Mouse (Mus musculus): ENCODE measurements around the gene Nuak2.
"Not testable (repeated sequence)": the region's sequence is repeated elsewhere in the genome, so short reads cannot be mapped to it uniquely, and the experiment has no call there.

Nuak2 gene

DNA sequence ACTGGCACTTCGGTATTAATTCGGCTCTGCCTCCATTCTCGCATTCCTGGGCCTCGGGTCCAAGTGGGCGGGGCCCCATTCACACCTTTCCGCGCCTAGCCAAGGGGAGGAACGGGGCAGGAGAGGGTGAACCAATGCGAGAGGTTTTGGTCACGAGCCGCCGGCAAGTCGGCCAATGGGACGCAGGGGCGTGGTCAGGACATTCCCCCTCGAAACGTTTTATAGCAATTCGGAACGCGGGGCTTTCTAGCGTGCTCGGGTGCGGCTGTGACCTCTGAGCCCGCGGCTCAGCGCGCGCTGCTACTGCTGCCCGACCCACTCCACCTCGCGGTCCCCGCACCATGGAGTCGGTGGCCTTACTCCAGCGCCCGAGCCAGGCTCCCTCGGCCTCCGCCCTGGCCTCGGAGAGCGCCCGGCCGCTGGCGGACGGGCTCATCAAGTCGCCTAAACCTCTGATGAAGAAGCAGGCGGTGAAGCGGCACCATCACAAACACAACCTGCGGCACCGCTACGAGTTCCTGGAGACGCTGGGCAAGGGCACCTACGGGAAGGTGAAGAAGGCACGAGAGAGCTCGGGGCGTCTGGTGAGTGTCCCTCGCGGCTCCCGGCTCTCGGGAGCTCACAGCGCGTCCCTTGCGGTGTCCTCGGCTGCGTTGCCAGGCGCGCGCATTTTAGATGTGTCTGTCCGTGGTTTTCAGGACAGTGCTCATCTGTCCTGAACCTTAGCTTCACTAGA lies at the start of gene Nuak2:
Nuak2 (plus strand) TSS at position 238 of the 736 bp plus-strand sequence.
- DNase-seq = peak; percentile 88 to 90

DNA sequence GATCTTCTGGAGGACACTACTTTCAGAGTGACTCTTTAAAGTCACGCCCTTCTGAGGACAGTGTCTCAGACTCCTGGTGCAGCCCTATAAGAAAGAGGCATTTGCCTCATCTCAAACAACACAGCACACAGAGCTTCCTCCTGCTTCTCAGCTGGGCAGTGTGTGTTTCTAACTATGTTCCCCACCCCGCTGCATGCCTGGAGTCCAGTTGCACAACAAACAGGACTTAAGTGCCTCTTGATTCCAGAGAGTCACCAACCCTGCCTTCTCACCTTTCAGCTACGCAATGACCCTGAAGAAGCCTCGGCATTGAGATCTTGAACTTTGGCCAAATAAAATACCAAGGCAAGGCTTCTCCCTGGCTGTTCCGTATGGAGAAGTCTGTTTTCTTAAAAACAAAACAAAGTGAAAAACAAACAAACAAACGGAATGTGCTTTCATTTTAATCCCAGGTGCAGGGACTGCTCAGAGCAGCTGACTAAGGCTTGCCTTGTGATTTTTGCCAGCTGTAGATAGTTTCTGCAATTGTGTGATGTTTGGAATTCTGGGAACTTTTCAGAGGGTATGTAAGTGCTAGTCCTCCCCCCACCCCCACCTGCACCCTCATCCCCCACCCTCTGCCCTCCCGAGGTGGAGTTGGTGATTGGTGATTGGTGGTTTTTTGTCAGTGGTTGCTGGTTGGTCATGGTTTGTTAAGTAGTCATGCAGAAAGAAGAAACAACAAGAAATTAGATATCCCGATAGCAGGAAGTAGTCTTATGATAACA lies 49.0 kb upstream of the Nuak2 start:
- no peak for DNase-seq

DNA sequence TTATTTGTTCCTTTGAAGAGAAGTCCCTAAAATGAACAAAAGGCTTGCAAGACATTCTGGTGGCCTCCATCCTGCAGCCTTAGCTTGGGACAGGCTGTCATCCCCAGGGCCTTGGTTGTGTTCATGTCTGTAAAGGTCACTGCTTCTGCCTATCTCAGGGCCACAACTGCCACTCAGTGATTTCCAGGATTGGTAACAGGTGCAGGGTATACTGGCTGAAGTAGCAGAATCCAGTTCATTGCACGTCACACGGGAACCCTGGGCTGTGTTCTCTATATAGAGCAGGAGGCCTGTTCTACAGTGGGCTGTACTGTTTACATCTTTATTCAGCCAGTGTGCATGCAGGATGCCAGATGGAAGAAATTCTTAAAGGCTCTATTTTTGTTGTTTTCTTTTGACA lies 48.0 kb upstream of the Nuak2 start:
- DNase-seq = no peak

DNA sequence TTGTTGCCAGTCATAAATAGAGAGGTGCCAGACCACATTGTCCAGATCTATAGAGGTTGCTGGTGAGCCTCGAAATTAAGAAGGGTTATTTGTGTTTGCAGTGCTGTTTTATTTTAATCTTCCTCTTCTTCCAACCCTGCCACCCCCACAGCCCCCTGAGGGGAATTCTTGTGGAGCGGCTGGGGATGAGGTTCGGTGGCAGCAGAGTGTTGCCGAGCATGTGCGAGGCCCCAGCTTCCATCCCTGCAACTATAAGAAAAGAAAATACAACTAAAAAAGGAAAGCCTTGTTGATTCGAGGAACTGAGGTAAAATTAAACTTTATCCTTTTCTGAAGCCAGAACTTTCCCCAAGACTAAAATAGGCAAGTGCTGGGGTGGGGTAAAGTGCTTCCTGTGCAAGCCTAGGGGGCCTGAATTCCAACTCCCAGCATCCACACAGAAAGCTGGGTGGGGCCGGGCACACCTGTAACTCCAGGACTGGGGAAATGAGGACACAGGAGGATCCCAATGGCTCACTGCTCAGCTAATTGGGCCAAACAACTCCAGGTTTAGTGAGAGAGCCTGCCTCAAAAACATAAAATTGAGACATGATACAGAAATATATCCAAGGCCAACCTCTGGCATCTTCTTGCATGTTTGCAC lies 47.4 kb upstream of the Nuak2 start:
- no peak for DNase-seq

- no peak for DNase-seq
Measured at GRCm38 (mm10) chr1:132271237-132271636, 44.7 kb upstream of the Nuak2 start.

- DNase-seq = no peak
Measured at GRCm38 (mm10) chr1:132276694-132277093, 39.2 kb upstream of the Nuak2 start.

DNA sequence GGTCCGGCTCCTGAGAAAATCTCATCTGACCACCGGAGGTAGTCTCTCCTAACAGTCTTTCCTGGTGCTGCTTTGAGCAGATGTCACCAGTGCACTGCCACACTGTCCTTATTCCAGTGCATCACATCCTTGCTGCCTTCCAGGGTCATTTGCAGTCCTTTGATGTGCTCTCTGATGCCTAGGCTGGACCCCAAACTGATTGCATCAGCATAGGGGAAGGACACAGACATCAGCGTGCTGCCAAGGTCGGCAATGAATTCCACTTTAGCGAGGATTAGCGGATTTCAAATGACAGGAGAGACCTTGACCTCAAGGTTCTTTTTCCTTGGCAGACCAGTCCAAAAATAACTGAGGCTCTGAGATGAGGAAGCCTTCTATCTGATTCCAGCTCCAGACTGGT lies 38.8 kb upstream of the Nuak2 start:
- DNase-seq = no peak

DNA sequence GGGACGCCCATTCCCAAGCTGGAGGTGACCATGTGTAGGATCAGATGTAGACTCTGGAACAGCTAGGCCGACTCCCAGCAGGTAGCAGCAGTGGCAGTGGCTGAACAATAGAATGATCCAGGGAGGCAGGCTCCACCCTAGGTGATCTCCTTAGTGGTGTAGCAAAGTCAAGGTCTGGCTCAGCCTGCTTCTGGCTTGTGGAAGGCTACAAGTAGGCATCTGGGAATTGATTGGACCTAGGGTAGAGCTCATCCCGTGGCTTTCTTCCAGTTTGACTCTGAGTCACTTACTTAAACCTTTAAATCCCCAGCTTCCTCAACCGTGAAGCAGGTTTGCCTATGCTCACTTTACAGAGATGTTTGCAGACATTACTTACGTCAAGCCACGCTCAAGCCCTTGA lies 35.3 kb upstream of the Nuak2 start:
- DNase-seq = not testable (repeated sequence)

GRCm38 (mm10) chr1:132281523-132282176 lies 34.3 kb upstream of the Nuak2 start:
- DNase-seq = no peak

GRCm38 (mm10) chr1:132282177-132282536 lies 33.8 kb upstream of the Nuak2 start:
- DNase-seq = no peak

DNA sequence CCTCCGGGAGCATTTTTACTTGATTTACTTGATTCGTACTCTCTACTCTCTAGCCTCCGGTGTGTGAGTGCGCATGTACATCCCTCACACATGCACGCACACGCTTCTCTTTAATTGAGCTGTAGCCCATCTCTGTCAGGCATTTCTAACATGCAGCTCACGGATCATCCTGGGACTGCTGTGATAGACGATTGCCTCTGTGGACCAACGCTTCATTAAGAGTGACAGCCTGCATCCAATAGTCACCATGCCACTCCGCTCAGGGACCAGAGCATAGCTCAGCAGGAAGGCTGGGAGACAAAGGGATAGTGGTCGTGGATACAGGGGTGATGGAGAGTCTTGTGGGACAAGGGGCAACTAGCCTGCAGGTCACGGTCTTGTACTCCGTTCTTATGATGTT lies 32.9 kb upstream of the Nuak2 start:
- no peak for DNase-seq

DNA sequence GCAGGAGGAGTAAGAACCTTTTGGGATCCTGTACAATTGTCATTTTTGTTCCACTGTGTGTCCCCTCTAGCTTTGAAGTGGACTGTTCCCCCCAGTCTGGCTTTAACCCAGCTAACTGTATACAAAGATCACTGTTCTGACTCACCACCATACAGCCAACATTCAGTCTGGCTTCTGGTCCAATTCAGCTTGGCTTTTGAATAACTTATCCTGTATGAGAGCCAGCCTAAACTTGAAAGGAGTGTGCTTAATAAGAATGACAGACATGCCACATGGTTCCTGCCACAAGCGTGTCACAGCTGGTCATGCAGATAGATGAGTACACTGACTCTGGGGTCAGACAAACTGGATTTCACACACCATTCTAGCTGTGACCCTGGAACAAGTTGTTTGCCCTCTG lies 29.2 kb upstream of the Nuak2 start:
- DNase-seq = no peak

DNA sequence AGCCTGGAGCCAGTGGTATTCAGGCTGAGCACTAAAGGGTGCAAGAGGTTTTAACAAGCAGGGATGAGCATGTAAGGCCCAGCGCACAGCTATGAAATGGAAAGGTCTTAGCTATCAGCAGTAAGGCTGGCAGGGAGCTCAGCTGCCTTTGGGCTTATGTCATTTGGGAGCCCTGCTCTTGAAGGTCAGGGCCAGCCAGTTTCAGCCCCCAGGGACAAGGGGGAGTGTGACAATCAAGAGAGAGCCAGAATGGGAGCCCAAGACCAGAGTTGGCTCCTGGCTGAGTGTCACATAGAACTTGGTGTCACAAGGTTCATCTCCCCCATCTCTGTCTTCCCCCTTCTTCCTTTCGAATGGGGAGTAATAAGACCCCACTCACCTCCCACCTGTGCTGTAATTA lies 28.5 kb upstream of the Nuak2 start:
- DNase-seq = no peak

DNA sequence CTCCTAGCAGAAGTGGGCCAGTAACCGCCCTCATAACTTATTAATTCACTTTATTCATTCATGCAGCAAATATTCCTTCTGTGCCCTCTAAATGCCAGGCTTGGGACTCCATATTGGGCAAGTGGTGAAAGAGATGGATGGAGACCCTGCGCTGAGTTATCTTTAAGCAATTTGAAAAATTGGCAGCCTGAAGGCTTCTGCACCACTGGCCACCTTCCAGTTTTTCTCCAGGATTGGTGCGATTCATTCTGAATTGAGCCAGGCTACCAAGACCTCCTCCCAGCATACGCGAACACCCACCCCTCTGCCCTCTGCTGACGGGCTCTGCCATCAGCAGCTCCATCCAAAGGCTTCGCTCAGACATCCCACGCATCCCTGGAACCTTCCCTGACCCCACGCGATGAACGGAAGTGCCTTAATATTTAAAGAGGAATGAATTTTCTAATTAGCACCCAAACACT lies 27.9 kb upstream of the Nuak2 start:
- no peak for DNase-seq

DNA sequence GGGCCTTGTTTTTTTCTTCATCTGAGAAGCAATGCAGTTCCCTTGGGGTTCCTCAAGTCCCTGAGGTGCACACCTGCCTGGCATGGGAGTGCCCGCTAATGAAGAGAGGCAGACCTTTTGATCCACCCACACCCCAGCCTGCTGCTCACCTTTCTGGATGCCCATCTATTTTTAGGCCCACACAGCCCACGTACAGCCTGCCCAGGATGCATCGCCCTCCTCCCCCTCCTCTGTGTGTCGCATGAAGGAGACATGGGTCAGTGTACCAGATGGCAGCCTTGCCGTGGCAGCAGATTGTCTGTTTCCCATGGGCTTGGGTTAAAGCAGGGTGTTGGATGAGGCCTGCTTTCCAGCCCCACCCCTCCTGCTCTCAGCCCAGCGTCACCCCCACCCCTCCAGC lies 26.0 kb upstream of the Nuak2 start:
- peak; percentile 39 to 42 for DNase-seq

GRCm38 (mm10) chr1:132290921-132291675 lies 24.8 kb upstream of the Nuak2 start:
- DNase-seq = no peak

DNA sequence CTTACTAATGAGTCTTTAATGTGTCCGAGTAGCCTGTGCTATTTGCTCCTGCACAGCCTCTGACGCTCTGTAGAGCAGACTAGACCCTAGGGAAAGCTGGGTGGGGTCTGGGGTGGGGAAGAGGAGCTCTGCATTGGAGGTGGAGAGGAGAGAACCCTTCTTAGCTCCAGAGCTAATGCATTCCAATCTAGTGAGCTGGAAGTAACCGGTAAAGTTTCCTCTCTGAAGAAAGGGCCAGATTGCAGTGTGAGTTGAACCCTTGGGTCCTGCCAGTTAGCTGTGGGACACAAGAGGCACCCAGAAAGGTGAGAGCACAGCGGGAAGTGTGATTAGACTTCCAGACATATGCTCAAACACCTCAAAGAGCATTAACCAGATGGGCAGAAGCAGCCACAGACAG lies 24.2 kb upstream of the Nuak2 start:
- no peak for DNase-seq

DNA sequence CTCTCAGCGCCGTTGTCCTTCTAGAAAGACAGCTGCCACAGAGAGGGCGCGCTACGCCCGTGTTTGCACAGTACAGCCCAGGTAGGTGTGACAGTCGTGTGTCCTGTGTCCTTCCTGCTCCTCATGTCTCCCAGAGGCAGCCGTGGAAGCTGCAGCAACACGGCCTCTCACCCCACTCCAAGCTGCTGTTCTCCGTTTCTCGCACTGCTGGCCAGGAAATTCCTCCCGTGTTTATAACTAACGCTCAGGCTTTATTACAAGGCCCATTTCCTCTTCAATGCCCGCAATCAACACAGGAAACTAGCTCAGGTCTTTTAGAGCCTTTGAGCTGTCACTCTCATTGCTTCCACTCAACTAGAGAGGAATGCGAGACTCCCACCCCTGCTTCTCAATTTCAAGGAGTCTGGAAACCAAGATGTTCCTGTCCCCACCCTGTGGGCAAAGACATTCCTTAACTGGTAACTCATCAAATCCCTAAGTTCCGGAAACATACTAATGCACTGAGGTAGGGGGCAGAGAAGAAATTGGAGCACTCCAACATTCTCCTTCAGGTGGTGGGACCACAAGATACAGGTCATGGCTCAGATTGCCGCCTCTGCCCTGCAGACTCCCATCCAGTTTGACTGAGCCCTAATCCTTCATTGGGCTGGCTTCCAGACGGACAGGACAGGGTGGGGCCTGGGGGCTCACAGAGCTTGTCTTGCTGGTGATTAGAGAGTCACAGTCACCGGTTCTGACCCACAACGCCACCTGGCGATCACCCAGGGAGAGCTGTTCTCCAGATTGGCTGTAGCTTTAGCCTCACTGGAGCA lies 23.4 kb upstream of the Nuak2 start:
- peak in 1 of 2 experiments; percentile 26 for DNase-seq

DNA sequence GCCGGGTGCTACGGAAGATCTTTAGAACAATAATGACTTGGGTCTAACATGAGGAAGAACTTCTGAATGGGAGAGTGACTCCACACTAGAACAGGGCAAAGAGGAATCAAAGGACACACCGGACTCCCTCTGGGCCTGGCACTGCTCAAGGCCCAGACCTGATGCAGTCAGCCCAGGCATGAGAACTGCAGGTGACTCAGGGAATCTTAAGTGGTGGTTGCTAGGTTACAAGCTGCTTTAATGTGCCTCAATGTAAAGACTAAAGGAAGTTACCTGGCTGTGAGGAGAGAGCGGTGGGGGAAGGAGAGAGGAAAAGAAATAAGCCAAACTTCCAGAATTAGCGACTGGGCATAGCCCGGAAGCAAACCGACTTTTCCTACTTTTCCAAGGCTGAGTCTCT lies 20.4 kb upstream of the Nuak2 start:
- DNase-seq = no peak

GRCm38 (mm10) chr1:132296051-132296450 lies 19.9 kb upstream of the Nuak2 start:
- DNase-seq = no peak

DNA sequence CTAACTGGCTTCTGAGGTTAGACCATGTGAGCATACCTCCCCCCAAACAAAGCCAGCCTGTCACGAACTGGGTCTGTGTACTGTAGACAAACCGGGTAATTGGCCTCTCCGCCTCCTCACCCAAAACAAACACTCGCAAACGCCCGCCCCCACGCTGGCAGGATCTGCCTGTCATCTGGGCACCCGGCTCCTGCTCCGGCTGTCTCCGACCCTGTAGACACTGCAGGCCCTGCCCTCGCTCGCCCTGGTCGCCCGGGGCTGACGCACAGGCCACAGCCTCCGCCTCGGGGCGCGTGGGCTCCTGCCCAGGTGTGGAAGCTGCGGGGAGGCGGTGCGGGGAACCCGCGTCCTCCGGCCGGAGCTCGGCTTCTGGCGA lies 17.5 kb upstream of the Nuak2 start, which contains the start of gene Klhdc8a:
Klhdc8a (plus strand) TSS at position 202 of the 376 bp plus-strand sequence.
- DNase-seq = peak in 1 of 2 experiments; percentile 14

All from spleen, adult 18-20 months (tissue).